Mouse (Mus musculus) left cerebral cortex, adult 6 months (tissue): Measurements from ENCODE around the gene Rab15. TPM values are rescaled to one million over a fixed set of nuclear protein-coding genes. Genes with fewer than 3 reads are reported as not detected.

ENCODE experiments used
- long read RNA-seq, 2 experiments: library from polyadenylated mRNA; unstranded; transcript quantifications; one replicate each; pipeline ENCODE4 v2.0.0; 2019 to 2020
- polyA plus RNA-seq: library from polyadenylated mRNA; unstranded; fragments of <200 nt; fragmentation: Nextera tagmentation; gene quantifications from 2 replicates; pipeline ENCODE4 v1.2.3, GENCODE M21; 2021

Rab15 gene
- polyA plus RNA-seq: 105 and 154 TPM in 2 replicates
- long read RNA-seq, experiment 1, transcript Rab15-201 (7 exons, 3,158 nt): major isoform, 1,762 of 1,936 reads
- long read RNA-seq, experiment 1, partial matches to known transcripts: 22 of 1,936 reads
- long read RNA-seq, experiment 1, other reads (novel, unspliced or antisense): 148 of 1,936 reads
- long read RNA-seq, experiment 2, transcript Rab15-201 (7 exons, 3,158 nt): major isoform, 99 of 174 reads
- long read RNA-seq, experiment 2, partial matches to known transcripts: 6 of 174 reads
- long read RNA-seq, experiment 2, other reads (novel, unspliced or antisense): 69 of 174 reads

GRCm38 (mm10) chr12:76822651-76823041, at the start of gene Rab15:
Rab15 (minus strand) TSS chr12:76822908.

GRCm38 (mm10) chr12:76795350-76795749, 27.4 kb downstream of the Rab15 start, which contains the start of gene Gpx2:
Gpx2 (minus strand) TSS chr12:76795554.

GRCm38 (mm10) chr12:76765354-76765851, 57.3 kb downstream of the Rab15 start, which contains the start of the genes Churc1 and Fntb:
Churc1 (plus strand) TSS chr12:76765538.
Fntb (plus strand) TSS chr12:76765589.

Other genes starting within 250 kb of the Rab15 start
- 7.7 and 8.5 TPM in 2 replicates for gene Sptb, start 112.4 kb downstream of the Rab15 start, polyA plus RNA-seq
- gene Churc1, start 57.4 kb downstream of the Rab15 start, polyA plus RNA-seq: 246 and 305 TPM in 2 replicates
- gene Fntb, start 57.3 kb downstream of the Rab15 start, polyA plus RNA-seq: 12.9 and 19.0 TPM in 2 replicates
- gene Gpx2, start 27.4 kb downstream of the Rab15 start, polyA plus RNA-seq: not detected in 2 replicates
- gene Max, start 139.3 kb upstream of the Rab15 start, polyA plus RNA-seq: 37.8 and 42.1 TPM in 2 replicates